Mouse (Mus musculus) fibroblast of lung, adult 2 months (primary cell): ENCODE measurements around the gene Cpz.

Experiments
- DNase-seq: peaks from one replicate; pipeline ENCODE4 v3.0.0-alpha.2; 2011; ENCODE audit warnings: low read depth

Cpz gene

GRCm38 (mm10) chr5:35525469-35526123, at the start of gene Cpz:
Cpz (minus strand) TSS chr5:35525698.
- DNase-seq: no peak

GRCm38 (mm10) chr5:35574653-35575599, 49.4 kb upstream of the Cpz start, which contains the start of gene Trmt44:
Trmt44 (minus strand) TSS chr5:35575070.
- peak; percentile 71 for DNase-seq

GRCm38 (mm10) chr5:35571546-35571945, 46.0 kb upstream of the Cpz start:
- no peak for DNase-seq

- DNase-seq: no peak
Measured at GRCm38 (mm10) chr5:35566632-35567031, 41.1 kb upstream of the Cpz start.

GRCm38 (mm10) chr5:35565217-35565616, 39.7 kb upstream of the Cpz start:
- DNase-seq: no peak

GRCm38 (mm10) chr5:35563449-35563848, 38.0 kb upstream of the Cpz start:
- DNase-seq: no peak

GRCm38 (mm10) chr5:35562616-35563015, 37.1 kb upstream of the Cpz start:
- no peak for DNase-seq

- no peak for DNase-seq
Measured at GRCm38 (mm10) chr5:35559447-35559846, 33.9 kb upstream of the Cpz start.

GRCm38 (mm10) chr5:35557946-35558621, 32.6 kb upstream of the Cpz start:
- DNase-seq: no peak

- no peak for DNase-seq
Measured at GRCm38 (mm10) chr5:35556393-35556792, 30.9 kb upstream of the Cpz start.

GRCm38 (mm10) chr5:35552838-35553539, 27.5 kb upstream of the Cpz start:
- DNase-seq: no peak

GRCm38 (mm10) chr5:35551855-35552837, 26.6 kb upstream of the Cpz start:
- no peak for DNase-seq

GRCm38 (mm10) chr5:35546127-35546526, 20.6 kb upstream of the Cpz start:
- no peak for DNase-seq

GRCm38 (mm10) chr5:35541059-35541790, 15.7 kb upstream of the Cpz start:
- no peak for DNase-seq

- DNase-seq: no peak
Measured at GRCm38 (mm10) chr5:35540555-35540954, 15.1 kb upstream of the Cpz start.

- DNase-seq: no peak
Measured at GRCm38 (mm10) chr5:35539576-35539975, 14.1 kb upstream of the Cpz start.

- no peak for DNase-seq
Measured at GRCm38 (mm10) chr5:35538022-35538421, 12.5 kb upstream of the Cpz start.

GRCm38 (mm10) chr5:35537474-35537873, 12.0 kb upstream of the Cpz start:
- peak; percentile 76 for DNase-seq

GRCm38 (mm10) chr5:35536271-35536670, 10.8 kb upstream of the Cpz start:
- no peak for DNase-seq

- no peak for DNase-seq
Measured at GRCm38 (mm10) chr5:35531586-35531985, 6.1 kb upstream of the Cpz start.
